Mouse (Mus musculus): ENCODE data around the gene 1110002E22Rik.

The 1110002E22Rik gene

DNA sequence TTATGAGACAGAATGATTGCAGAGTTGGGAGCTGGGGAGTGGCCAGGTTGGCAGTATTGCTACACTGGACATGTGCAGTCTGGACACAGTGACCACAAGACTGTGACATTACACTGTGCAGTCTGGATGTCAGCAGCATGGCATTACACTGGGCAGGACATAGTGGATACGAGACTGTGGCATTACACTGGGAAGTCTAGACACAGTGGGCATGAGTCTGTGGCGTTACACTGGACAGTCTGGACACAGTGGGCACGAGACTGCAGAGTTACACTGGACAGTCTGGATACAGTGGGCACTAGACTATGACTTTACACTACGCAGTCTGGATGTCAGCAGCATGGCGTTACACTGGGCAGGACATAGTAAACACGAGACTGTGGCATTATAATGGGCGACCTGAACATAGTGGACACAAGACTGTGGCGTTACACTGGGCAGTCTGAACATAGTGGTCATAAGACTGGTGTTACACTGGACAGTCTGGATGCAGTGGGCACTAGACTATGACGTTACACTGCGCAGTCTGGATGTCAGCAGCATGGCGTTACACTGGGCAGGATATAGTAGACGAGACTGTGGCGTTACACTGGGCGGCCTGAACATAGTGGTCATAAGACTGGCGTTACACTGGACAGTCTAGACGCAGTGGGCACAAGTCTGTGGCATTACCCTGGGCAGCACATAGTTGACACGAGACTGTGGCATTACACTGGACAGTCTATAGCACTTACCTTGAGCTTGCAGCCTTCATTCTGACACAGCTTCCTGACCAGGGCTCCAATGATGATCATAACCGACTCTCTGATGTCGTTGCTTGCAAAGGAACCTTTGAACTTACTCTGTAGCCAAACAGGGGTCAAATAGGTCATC, 46.3 kb downstream of the 1110002E22Rik start:
- no peak for DNase-seq

DNA sequence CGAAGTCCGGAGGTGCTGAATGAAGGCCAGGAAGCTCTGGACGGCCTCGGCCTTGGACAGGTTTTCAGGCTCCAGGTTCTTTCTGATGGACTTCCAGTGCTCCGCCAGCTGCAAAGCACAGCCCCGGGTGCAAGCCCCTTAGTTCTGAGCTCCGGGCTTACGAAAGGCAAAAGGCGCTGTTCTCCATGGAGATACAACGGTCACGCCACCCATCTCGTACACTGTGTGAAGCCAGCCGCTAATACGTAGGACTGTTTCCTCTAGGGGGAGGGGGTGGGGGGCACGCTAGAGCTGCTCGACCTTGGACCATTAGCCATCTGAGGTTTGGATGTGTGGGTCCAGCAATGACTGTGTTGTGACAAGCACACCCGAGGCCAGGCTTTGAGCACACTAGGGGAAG, 49.3 kb downstream of the 1110002E22Rik start:
- DNase-seq: no peak

DNA sequence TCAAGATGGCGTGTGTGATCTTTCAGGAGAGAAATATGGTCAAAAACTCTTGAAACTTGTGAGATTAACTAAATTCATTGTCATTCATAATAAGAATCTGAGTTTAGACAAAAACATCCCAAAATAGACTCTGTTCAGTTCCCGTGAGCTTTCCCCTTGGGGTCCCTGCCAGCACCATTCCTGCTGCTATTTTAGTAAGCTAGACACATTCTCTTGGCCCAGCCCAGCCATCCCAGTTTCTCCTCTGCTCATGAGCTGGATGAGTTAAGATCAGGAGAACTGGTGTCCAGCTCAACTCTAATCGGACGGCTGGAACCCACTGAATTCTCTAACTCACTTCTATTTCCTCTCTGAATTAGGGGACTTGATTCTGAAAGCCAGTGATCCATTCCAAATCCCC, 52.0 kb downstream of the 1110002E22Rik start:
- no peak for DNase-seq

DNA sequence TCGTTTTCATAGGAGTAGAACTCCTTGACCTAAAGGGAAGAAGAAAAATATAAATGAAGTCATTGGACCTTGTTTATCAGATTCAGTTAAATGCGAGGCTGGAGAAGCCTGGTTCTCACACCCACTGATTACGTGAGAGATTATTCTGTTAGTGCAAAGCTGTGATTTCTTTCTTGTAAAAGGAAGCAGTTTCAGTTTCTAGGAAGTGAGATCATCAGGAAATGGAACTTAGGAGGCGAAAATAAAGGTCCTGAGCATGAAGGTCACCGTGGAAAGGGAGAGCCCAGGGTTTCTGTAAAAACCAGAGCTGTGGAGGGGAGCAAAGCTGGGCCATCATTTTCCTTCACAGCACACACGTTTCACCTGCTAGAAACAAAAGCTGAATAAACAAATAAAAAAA, 53.5 kb downstream of the 1110002E22Rik start:
- no peak for DNase-seq

DNA sequence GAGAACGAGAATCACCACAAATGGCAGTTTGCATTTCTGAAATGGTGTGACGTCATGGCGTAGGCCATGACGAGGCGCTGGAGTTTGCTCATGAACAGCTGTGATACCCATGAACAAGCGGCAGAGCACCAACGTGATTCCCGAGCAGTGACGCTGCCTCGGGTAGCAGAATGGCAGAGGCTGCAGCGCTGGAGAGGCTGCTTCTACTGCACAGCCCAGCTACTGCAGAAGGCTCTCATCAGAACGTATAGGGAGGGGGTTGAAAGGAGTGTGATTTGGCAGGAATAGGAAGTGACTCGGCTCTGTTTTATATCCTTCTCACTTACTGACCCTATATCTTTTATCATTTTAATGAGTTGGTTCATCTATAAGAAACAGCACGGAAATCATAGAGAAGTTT, 54.0 kb downstream of the 1110002E22Rik start:
- no peak for DNase-seq

DNA sequence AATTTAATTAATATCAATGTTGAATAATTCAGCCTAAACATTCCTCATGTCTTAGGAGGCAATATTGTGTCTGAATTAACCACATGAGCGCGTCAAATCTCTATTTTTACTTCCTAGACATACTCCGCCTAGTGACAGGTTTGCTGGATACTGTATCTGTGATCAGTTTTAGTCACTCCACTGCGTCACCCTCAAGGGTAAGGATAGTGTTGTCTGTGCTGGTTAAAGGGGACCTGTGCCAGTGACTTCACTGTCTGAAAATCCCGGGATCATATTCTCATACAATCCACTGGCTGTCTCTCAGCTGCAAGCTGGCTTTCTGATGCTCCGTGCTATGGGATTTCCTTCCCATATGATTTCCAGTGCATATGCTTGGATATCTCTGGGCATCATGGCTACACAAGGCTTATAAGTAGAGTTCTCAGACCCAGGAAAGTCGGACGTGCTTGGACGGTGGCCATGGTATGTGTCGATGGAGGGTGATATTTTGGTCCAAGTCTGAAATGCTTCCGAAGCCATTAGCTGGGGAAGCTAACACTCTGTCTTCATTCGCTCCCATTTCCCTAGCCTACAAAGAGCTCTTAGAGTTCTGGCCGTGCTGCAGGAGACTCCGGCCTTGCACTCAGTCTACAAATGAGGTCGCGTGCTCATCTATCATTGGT, 54.7 kb downstream of the 1110002E22Rik start:
- no peak for DNase-seq

DNA sequence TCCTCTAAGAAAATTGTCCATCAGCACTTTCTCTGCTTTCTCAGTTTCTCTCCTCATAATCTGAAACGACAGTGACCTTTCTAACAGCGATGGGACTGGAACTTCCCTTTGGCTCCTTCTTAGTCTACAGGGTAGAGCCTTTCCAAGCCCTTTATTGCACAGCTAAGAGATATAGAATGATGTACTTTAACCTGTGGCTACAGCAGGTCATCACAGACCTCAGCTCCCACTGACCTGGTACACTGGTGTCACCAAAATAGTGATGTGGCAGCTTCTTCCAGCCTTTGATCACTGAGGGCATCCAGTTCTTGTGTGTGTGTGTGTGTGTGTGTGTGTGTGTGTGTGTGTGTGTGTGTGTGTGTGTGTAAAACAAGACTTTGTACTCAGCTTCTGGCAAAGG, 56.6 kb downstream of the 1110002E22Rik start:
- no peak for DNase-seq

DNA sequence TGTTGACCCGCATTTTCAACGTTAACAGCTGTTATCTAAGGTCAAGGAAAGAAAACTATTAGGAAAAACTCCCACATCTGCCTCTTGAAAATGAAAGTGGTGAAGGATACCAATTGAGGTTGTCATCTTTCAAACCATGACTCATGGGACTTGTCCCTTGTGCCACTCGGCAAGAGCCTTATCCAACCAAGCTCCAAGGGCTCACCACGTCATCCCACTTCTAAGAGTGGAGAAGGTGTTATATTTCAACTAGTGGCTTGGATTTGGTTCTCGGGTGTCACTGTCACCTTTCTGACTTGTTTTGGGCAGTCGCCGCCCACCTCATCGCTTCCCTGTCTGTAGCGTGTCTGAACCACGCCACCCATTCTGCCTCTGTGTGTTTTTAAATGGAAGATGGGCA, 59.0 kb downstream of the 1110002E22Rik start:
- no peak for DNase-seq

DNA sequence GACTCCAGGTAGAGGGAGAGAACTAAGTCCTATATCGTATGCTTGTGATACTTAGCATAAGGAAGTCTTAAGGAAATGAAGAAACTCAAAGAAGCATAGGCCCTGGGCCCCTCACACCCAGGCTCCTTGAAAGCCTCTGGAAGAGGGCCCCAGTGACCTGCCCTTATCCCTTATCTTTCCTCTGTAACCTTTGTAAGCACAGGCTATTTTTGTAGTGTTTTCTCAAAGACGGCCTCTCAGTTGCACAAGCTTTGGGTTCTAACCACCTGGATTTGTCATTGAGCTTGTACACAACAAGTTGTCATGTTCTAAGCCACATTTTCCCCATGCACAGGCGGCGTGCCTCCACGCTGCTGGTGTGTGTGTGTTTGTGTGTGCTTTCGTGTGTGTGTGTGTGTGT, 64.3 kb downstream of the 1110002E22Rik start:
- DNase-seq: no peak

DNA sequence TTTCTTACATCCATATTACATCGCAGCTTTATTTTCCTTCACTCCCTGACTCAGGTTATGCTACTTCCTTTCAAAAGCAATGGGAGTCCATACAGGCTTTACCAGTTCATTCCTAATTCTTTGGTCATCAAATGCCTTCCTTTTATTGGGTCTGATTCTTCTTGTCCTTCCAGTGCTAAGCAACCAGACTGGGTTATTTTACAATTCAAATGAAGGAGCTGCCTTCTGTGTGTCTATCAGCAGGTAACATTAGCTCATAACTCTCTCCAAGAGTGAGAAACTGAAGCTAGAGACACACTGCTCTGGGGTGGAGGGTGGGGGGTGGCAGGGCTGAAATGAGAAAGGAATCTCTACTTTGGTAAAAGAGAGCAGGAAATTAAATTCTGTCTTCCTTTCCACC, 65.8 kb downstream of the 1110002E22Rik start:
- DNase-seq: no peak

Measured in lung, postnatal 4 days (tissue).